Mouse (Mus musculus): ENCODE data around the gene Rapsn. TPM values are rescaled to one million over a fixed set of nuclear protein-coding genes. Genes with fewer than 3 reads are reported as not detected.

Gene Rapsn
- polyA plus RNA-seq, 1 experiment from 2014 or later, result 1.1 TPM

GRCm38 (mm10) chr2:91053181-91053933 lies 17.9 kb downstream of the Rapsn start:
- H3K27ac ChIP-seq (replicated peaks), result peak overlapping the region; percentile 69
- peak; percentile 17 for ATAC-seq (ENCODE audit: insufficient read depth)
- 0% methylated on average over 6 of the region's 6 CpGs for whole genome bisulfite sequencing (ENCODE audit: insufficient replicate concordance)
- peak overlapping the region; percentile 74 for H3K4me3 ChIP-seq (replicated peaks)
- H3K9ac ChIP-seq, result peak overlapping the region; percentile 79; the same call in 1 of the 2 replicates
- no peaks in the 10 kb centered on the region for H3K27me3 ChIP-seq
- no peaks in the 10 kb centered on the region for H3K9me3 ChIP-seq (replicated peaks)
- peak overlapping the region; percentile 83 for H3K4me2 ChIP-seq
- peaks cover 36% of the 10 kb centered on the region for H3K36me3 ChIP-seq (replicated peaks)
- H3K4me1 ChIP-seq (replicated peaks), result peaks cover 28% of the 10 kb centered on the region

- Histone ChIP-seq H3K4me2 (peak within 1 kb of the TSS; percentile 83), H3K9ac (peak within 1 kb of the TSS; percentile 79), H3K4me1 (replicated peaks) (peaks cover 28% of the 10 kb centered on the region), H3K27ac (replicated peaks) (peak within 1 kb of the TSS; percentile 82), H3K27me3 (no peaks in the 10 kb centered on the region), H3K4me3 (replicated peaks) (peak within 1 kb of the TSS; percentile 74), H3K36me3 (replicated peaks) (peaks cover 42% of the 10 kb centered on the region), H3K9me3 (replicated peaks) (no peaks in the 10 kb centered on the region)
- peak; percentile 99 for ATAC-seq (ENCODE audit: insufficient read depth)
- under 1% methylated on average over 40 of the region's 40 CpGs for WGBS (ENCODE audit: insufficient replicate concordance)
Measured at GRCm38 (mm10) chr2:91053934-91054382, 18.5 kb downstream of the Rapsn start, which contains the start of gene Psmc3. Gene Psmc3 (plus strand): TSS chr2:91054009.

DNA sequence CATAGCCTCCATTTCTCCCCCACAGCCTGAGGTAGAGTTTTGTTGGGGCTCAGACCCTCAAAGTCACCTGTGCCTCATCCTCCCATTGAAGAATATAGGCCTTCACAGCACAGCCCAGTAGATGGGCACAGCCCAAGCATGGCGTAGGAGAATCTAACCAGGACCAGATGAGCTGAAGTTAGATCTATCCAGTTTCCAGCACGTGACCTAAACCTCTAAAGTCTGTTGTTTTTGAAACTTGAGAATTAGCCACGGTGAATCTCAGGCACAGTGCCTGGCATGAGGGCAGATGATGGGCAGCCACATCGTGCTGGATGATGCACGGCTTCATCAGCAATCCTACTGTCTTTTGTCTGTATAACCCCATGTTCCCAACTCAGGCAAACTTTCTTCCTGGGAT lies 23.0 kb downstream of the Rapsn start:
- Histone ChIP-seq H3K4me1 (replicated peaks) (peaks cover 46% of the 10 kb centered on the region), H3K9ac (no peak overlapping the region), H3K36me3 (replicated peaks) (peaks cover 80% of the 10 kb centered on the region), H3K27ac (replicated peaks) (no peak overlapping the region), H3K4me2 (no peak overlapping the region), H3K9me3 (replicated peaks) (no peaks in the 10 kb centered on the region), H3K4me3 (replicated peaks) (no peak overlapping the region), H3K27me3 (no peaks in the 10 kb centered on the region)
- 87% methylated on average over 5 of the region's 5 CpGs for WGBS (ENCODE audit: insufficient replicate concordance)
- ATAC-seq (ENCODE audit: insufficient read depth), result no peak

DNA sequence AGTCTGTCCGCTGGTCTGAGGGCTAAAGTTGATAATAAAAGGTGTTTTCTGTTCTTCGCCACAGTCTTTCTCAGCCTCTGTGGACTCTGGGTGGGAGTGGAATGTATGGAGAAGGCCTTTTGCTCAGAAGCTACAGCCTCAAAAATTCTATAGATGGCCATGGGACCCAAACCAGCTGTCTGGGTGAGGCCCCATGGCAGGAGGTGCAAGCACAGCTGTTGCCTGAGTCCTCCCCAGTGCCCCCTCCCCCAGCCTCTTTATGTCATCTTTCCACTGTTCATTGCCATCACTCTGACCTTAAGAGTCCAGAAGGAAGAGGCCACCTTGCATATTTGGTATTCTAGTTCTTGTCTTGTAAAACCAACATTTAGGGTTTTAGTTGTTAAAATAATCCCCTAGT lies 24.0 kb downstream of the Rapsn start:
- H3K4me3 ChIP-seq (replicated peaks), result no peak overlapping the region
- WGBS (ENCODE audit: insufficient replicate concordance), result 80% methylated on average over 2 of the region's 2 CpGs
- peaks cover 89% of the 10 kb centered on the region for H3K36me3 ChIP-seq (replicated peaks)
- no peak overlapping the region for H3K4me2 ChIP-seq
- peak overlapping the region; percentile 82 for H3K27ac ChIP-seq (replicated peaks)
- no peak overlapping the region for H3K9ac ChIP-seq
- no peaks in the 10 kb centered on the region for H3K27me3 ChIP-seq
- no peak for ATAC-seq (ENCODE audit: insufficient read depth)
- H3K4me1 ChIP-seq (replicated peaks), result peaks cover 46% of the 10 kb centered on the region
- H3K9me3 ChIP-seq (replicated peaks), result no peaks in the 10 kb centered on the region

DNA sequence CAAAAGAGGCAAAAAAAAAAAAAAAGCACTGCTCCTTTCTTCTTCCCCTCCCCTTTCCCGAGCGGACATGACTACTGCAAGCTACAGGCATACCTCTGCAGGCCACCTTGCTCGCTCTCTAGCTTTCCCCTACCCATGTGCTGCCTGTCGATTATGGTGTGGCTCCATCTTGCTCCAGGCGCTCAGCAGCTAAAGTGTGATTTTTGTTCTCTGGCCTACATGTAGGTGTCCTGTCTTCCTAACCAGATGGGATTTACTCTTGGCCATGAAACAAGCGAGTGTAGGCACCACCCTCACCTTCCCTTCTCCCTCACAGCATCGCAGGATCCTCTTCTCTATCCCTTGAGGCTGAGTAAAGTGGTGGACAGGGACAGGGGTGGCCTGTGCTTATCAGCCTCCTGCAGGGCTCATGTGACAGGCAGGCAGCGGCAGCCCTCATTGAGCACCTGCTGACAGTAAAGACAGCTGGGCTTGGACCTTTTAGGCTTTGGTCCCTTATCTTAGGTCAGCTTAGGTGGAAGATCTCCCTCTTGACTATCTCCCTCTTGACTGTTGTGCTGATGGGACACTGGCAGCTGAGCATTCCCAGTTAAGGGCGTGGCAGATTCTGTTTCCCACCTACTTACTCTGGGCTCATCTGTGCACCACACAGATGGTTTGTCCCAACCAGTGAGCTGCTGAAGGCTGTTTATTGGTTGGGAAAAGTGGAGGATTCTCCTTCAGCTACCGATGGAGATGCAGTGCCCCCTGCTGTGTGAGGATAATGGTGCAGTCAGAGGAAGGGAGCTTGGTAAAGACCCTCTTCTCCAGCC lies 25.3 kb downstream of the Rapsn start:
- H3K4me1 ChIP-seq (replicated peaks), result peaks cover 36% of the 10 kb centered on the region
- peaks cover 87% of the 10 kb centered on the region for H3K36me3 ChIP-seq (replicated peaks)
- H3K4me2 ChIP-seq, result peak overlapping the region; percentile 25
- no peaks in the 10 kb centered on the region for H3K27me3 ChIP-seq
- peak; percentile 89 for ATAC-seq (ENCODE audit: insufficient read depth)
- 48% methylated on average over 10 of the region's 10 CpGs for WGBS (ENCODE audit: insufficient replicate concordance)
- H3K27ac ChIP-seq (replicated peaks), result peak overlapping the region; percentile 82
- H3K4me3 ChIP-seq (replicated peaks), result no peak overlapping the region
- H3K9ac ChIP-seq, result 0 out of 2 replicates have a peak overlapping the region, but pooled peaks have one; percentile 4
- no peaks in the 10 kb centered on the region for H3K9me3 ChIP-seq (replicated peaks)

DNA sequence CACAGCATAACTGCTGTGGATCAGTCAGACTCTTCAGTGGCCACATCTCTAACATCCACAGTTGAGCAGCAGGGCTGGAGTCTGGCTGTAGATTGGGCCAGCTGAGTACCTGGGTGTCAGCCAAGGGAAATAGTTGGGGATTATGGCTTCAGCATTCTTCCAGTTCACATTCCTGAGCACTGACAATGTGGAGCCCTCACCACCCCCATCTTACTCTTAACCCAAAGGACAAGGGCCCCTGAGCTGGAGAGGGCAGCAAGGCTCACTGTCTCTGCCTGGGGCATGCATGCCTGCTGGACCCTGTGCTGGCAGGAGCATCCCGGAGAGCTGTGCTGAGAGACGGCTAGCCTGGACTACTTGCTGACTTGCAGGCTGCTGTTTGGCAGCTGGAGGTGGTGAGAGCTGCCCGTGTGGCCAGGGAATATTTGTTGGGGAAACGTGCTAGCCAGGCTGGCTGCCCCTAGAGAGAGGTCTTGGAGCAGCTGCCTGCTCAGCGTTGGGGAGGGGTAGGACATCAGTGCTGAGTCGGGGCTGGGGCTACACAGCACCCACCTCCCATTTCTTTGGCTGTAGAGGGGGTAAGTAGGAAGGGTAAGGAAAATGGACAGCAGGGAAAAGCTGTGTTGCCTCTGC lies 26.5 kb downstream of the Rapsn start:
- ATAC-seq (ENCODE audit: insufficient read depth), result no peak
- 87% methylated on average over 6 of the region's 6 CpGs for WGBS (ENCODE audit: insufficient replicate concordance)
- Histone ChIP-seq H3K27ac (replicated peaks) (peak overlapping the region; percentile 82), H3K9me3 (replicated peaks) (no peaks in the 10 kb centered on the region), H3K36me3 (replicated peaks) (peaks cover 75% of the 10 kb centered on the region), H3K4me3 (replicated peaks) (no peak overlapping the region), H3K4me2 (0 out of 2 replicates have a peak overlapping the region, but pooled peaks have one; percentile 25), H3K4me1 (replicated peaks) (peaks cover 33% of the 10 kb centered on the region), H3K27me3 (no peaks in the 10 kb centered on the region), H3K9ac (no peak overlapping the region)

GRCm38 (mm10) chr2:91062779-91063606 lies 27.6 kb downstream of the Rapsn start:
- no peak overlapping the region for H3K27ac ChIP-seq (replicated peaks)
- H3K4me3 ChIP-seq (replicated peaks), result no peak overlapping the region
- no peak overlapping the region for H3K9ac ChIP-seq
- peaks cover 65% of the 10 kb centered on the region for H3K36me3 ChIP-seq (replicated peaks)
- no peaks in the 10 kb centered on the region for H3K27me3 ChIP-seq
- 80% methylated on average over 16 of the region's 16 CpGs for WGBS (ENCODE audit: insufficient replicate concordance)
- H3K4me2 ChIP-seq, result no peak overlapping the region
- H3K4me1 ChIP-seq (replicated peaks), result peaks cover 33% of the 10 kb centered on the region
- H3K9me3 ChIP-seq (replicated peaks), result no peaks in the 10 kb centered on the region
- ATAC-seq (ENCODE audit: insufficient read depth), result no peak

GRCm38 (mm10) chr2:91064211-91064610 lies 28.8 kb downstream of the Rapsn start:
- Histone ChIP-seq H3K9ac (no peak overlapping the region), H3K27me3 (no peaks in the 10 kb centered on the region), H3K4me2 (no peak overlapping the region), H3K4me3 (replicated peaks) (no peak overlapping the region), H3K4me1 (replicated peaks) (peaks cover 43% of the 10 kb centered on the region), H3K9me3 (replicated peaks) (no peaks in the 10 kb centered on the region), H3K36me3 (replicated peaks) (peaks cover 53% of the 10 kb centered on the region), H3K27ac (replicated peaks) (no peak overlapping the region)
- 84% methylated on average over 6 of the region's 6 CpGs for WGBS (ENCODE audit: insufficient replicate concordance)
- ATAC-seq (ENCODE audit: insufficient read depth), result no peak

DNA sequence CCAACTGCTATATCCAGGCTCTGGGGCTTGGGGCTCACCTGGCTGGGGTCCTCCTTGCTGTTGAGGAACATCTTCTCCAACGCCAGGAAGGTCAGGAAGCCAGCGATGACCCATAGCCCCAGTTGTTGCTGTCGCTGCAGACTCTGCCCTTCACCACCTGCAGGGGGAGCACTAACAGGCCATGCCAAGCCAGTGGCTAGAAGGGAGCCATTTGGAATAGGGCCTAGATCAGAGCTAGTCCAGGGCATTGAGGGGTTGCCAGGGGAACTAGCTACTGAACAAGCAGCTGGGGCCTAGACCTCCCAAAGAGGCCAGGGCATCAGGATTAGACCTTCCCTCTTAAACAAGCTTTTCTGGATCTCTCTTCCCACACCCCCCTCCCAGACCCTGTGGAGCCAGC lies 30.1 kb downstream of the Rapsn start:
- Histone ChIP-seq H3K4me1 (replicated peaks) (peaks cover 46% of the 10 kb centered on the region), H3K27ac (replicated peaks) (no peak overlapping the region), H3K4me3 (replicated peaks) (no peak overlapping the region), H3K27me3 (no peaks in the 10 kb centered on the region), H3K9ac (no peak overlapping the region), H3K9me3 (replicated peaks) (no peaks in the 10 kb centered on the region), H3K36me3 (replicated peaks) (peaks cover 40% of the 10 kb centered on the region), H3K4me2 (no peak overlapping the region)
- WGBS (ENCODE audit: insufficient replicate concordance), result 33% methylated on average over 3 of the region's 3 CpGs
- no peak for ATAC-seq (ENCODE audit: insufficient read depth)

GRCm38 (mm10) chr2:91066455-91066854 lies 31.0 kb downstream of the Rapsn start:
- Histone ChIP-seq H3K9ac (no peak overlapping the region), H3K4me1 (replicated peaks) (peaks cover 46% of the 10 kb centered on the region), H3K36me3 (replicated peaks) (peaks cover 36% of the 10 kb centered on the region), H3K4me2 (no peak overlapping the region), H3K9me3 (replicated peaks) (no peaks in the 10 kb centered on the region), H3K27me3 (no peaks in the 10 kb centered on the region), H3K27ac (replicated peaks) (no peak overlapping the region), H3K4me3 (replicated peaks) (no peak overlapping the region)
- no peak for ATAC-seq (ENCODE audit: insufficient read depth)
- WGBS (ENCODE audit: insufficient replicate concordance), result 77% methylated on average over 3 of the region's 3 CpGs
